Comparison of ENCODE assay signal across 9 mouse cellular contexts in genomic region chr6:116774954-116775675, GRCm38 (mm10). TPM values are rescaled to one million over a fixed set of nuclear protein-coding genes. Genes with fewer than 3 reads are reported as not detected.
A peak's percentile ranks its signal among the peaks of the same experiment; 100 is the strongest.
DNase-seq lines count a peak whose midpoint lies in the region; ATAC-seq lines count a peak whose summit lies in the region.
"Had no signal": no experiment of that assay in that cellular context is flagged by ENCODE, and none has a peak within 500 bp of the region (broad histone marks: within the 10 kb centered on the region; RNA-seq: fewer than 3 reads in every experiment).

No protein-coding gene starts in this region.

- no peaks in the 10 kb centered on the region for H3K9me3 ChIP-seq in midbrain, embryonic 10.5 days (replicated peaks)
- no peaks in the 10 kb centered on the region for H3K9me3 ChIP-seq in midbrain, embryonic 13.5 days

- no peaks in the 10 kb centered on the region for H3K36me3 ChIP-seq in midbrain, embryonic 10.5 days
- no peaks in the 10 kb centered on the region for H3K36me3 ChIP-seq in midbrain, embryonic 13.5 days

- H3K27me3 ChIP-seq in midbrain, embryonic 10.5 days (ENCODE audit: low read depth, poor library complexity, severe bottlenecking) = no peaks in the 10 kb centered on the region
- no peaks in the 10 kb centered on the region for H3K27me3 ChIP-seq in midbrain, embryonic 13.5 days

- H3K4me1 ChIP-seq in midbrain, embryonic 10.5 days = no peaks in the 10 kb centered on the region
- H3K4me1 ChIP-seq in midbrain, embryonic 13.5 days (replicated peaks) = no peaks in the 10 kb centered on the region

- H3K27ac ChIP-seq in midbrain, embryonic 10.5 days (replicated peaks) = no peak overlapping the region
- H3K27ac ChIP-seq in midbrain, embryonic 13.5 days = no peak overlapping the region
- H3K27ac ChIP-seq: macrophage had no signal

- no peak overlapping the region for H3K4me2 ChIP-seq in midbrain, embryonic 13.5 days (replicated peaks)

- H3K9ac ChIP-seq in midbrain, embryonic 13.5 days (replicated peaks) = no peak overlapping the region

- DNase-seq in cerebellum, postnatal 25 days = peak; percentile 9 to 40
- DNase-seq in cerebellum, adult 9-10 months = no peak
- DNase-seq in midbrain, embryonic 10.5 days (ENCODE audit: low spot score) = peak; percentile 61
- DNase-seq in adrenal gland, postnatal 10 days = peak; percentile 56
- peak; percentile 75 for DNase-seq in heart, postnatal 4 days

- ATAC-seq in midbrain, embryonic 13.5 days = no peak
- peak; percentile 79 for ATAC-seq in megakaryocyte progenitor cell, adult 5-6 weeks (replicated peaks; ENCODE audit: poor library complexity)
- no peak for ATAC-seq in CD4-positive, CD25-positive, alpha-beta regulatory T cell, adult 4 months

- 82% methylated on average over 12 of the region's 12 CpGs for WGBS in midbrain, embryonic 10.5 days
- WGBS in midbrain, embryonic 13.5 days = 81% methylated on average over 12 of the region's 12 CpGs

- no peak overlapping the region for H3K4me3 ChIP-seq in midbrain, embryonic 10.5 days
- H3K4me3 ChIP-seq in midbrain, embryonic 13.5 days (replicated peaks) = no peak overlapping the region

RNA-seq across cellular contexts. Expression of gene Tmem72, which starts 58.4 kb away (rescaled TPM):
- polyA plus RNA-seq in midbrain, embryonic 10.5 days (2016; fragmentation: Nextera tagmentation; extraction: Ambion mirVana) = 0.02 and 0.06 TPM in 2 replicates
- 0.10 and 0.23 TPM in 2 replicates for polyA plus RNA-seq in midbrain, embryonic 13.5 days (2015; fragmentation: Nextera tagmentation; extraction: Ambion mirVana)
- under 1 TPM; 0.09 to 0.33 TPM for total RNA-seq in adrenal gland, postnatal 10 days (2021)
- total RNA-seq in heart, postnatal 4 days (2021) = under 1 TPM; 0.17 to 0.29 TPM
- total RNA-seq in megakaryocyte progenitor cell, adult 5-6 weeks (2015) = 0.12 and 0.17 TPM in 2 replicates
- under 0.01 and 0.03 TPM in 2 replicates for total RNA-seq in megakaryocyte progenitor cell, adult 5-6 weeks (2017)
- polyA plus RNA-seq in CD4-positive, CD25-positive, alpha-beta regulatory T cell, adult 4 months (2017; shearing (Covaris generic)) = under 1 TPM; 0.04 to 0.05 TPM
